Mouse (Mus musculus) brain, embryonic 14.5 days (tissue): Measurements from ENCODE around the gene Trim28. TPM values are rescaled to one million over a fixed set of nuclear protein-coding genes. Genes with fewer than 3 reads are reported as not detected.

Experiments
- DNase-seq: peaks from one replicate; pipeline ENCODE4 v3.0.0-alpha.2; 2011; ENCODE audit warnings: low read depth
- CTCF ChIP-seq: fragments of 200-500 bp; IDR thresholded peaks from 2 replicates; pipeline ENCODE4 v1.5.1; 2012; ENCODE audit warnings: inconsistent platforms, mild to moderate bottlenecking, moderate library complexity, borderline replicate concordance; ENCODE audit not compliant: insufficient read depth, insufficient read length; ENCODE audit errors: extremely low read depth
- POLR2A ChIP-seq: fragments of 200-500 bp; IDR thresholded peaks from 2 replicates; pipeline ENCODE4 v1.6.1; 2012; ENCODE audit warnings: mild to moderate bottlenecking, inconsistent platforms, borderline replicate concordance; ENCODE audit not compliant: poor library complexity, insufficient read depth, insufficient read length, severe bottlenecking; ENCODE audit errors: extremely low read depth
- polyA plus RNA-seq: library from polyadenylated mRNA; depleted of rRNA; stranded (reverse); fragments of >200 nt; gene quantifications from 2 replicates; pipeline ENCODE4 v1.2.3, GENCODE M21; 2012

The Trim28 gene
- polyA plus RNA-seq, 1 experiment, result 585 TPM

GRCm38 (mm10) chr7:13001584-13001983 lies 2.7 kb downstream of the Trim28 start:
- no peak for DNase-seq
- no peak for TF ChIP-seq POLR2A
- TF ChIP-seq CTCF, result no peak

GRCm38 (mm10) chr7:13003380-13003779 lies 4.5 kb downstream of the Trim28 start:
- no peak for TF ChIP-seq CTCF
- no peak for TF ChIP-seq POLR2A
- DNase-seq, result no peak

GRCm38 (mm10) chr7:13006011-13006410 lies 7.1 kb downstream of the Trim28 start:
- no peak for TF ChIP-seq POLR2A
- peak; percentile 24 for DNase-seq

- DNase-seq, result no peak
- TF ChIP-seq CTCF (no peak), POLR2A (no peak)
These were observed 7.6 kb downstream of the Trim28 start for GRCm38 (mm10) chr7:13006531-13006930.

GRCm38 (mm10) chr7:13007341-13008092 lies 8.6 kb downstream of the Trim28 start:
- TF ChIP-seq CTCF (no peak), POLR2A (no peak)
- no peak for DNase-seq

- DNase-seq, result peak; percentile 99
- peak; percentile 96 for TF ChIP-seq CTCF
- peak; percentile 11; the same call in 1 of the 2 replicates for TF ChIP-seq POLR2A
These were observed 10.5 kb downstream of the Trim28 start for GRCm38 (mm10) chr7:13009143-13010004.

GRCm38 (mm10) chr7:13010005-13010908 lies 11.3 kb downstream of the Trim28 start, which contains the start of gene Zbtb45:
TSS of gene Zbtb45 (minus strand) at chr7:13010034.
- TF ChIP-seq POLR2A (no peak), CTCF (no peak)
- no peak for DNase-seq

GRCm38 (mm10) chr7:13013671-13014070 lies 14.8 kb downstream of the Trim28 start:
- TF ChIP-seq POLR2A, result no peak
- TF ChIP-seq CTCF, result no peak
- no peak for DNase-seq

- no peak for DNase-seq
- no peak for TF ChIP-seq POLR2A
- no peak for TF ChIP-seq CTCF
These were observed 15.4 kb downstream of the Trim28 start for GRCm38 (mm10) chr7:13014275-13014839.

- DNase-seq, result no peak
- no peak for TF ChIP-seq CTCF
- no peak for TF ChIP-seq POLR2A
These were observed 16.3 kb downstream of the Trim28 start for GRCm38 (mm10) chr7:13015217-13015616.

GRCm38 (mm10) chr7:13022773-13023535 lies 24.0 kb downstream of the Trim28 start:
- DNase-seq, result peak; percentile 88
- no peak for TF ChIP-seq POLR2A
- TF ChIP-seq CTCF, result no peak
